Mouse (Mus musculus) midbrain, postnatal 0 days (tissue): ENCODE measurements at regions not wholly inside any gene's neighbourhood (a gene's known extent, or its start where the extent isn't known, plus 50 kb on each side); places are given as distances from the start of the nearest gene placed in this dataset.

Source experiments
- ATAC-seq: fragments of 200-750 bp; cut with Nextera tagmentation; 2 replicates; pipeline ENCODE4 v1.8.0; 2017; ENCODE audit warnings: moderate number of reproducible peaks, mild to moderate bottlenecking, moderate TSS enrichment, moderate library complexity; ENCODE audit not compliant: low FRiP score
- DNase-seq: peaks from one replicate; pipeline ENCODE4 v3.0.0-alpha.2; 2015; ENCODE audit warnings: low spot score
- H3K27ac ChIP-seq: fragments of 300-500 bp; sonication (generic); 2 replicates; pipeline ENCODE4 v1.5.1; 2014; ENCODE audit warnings: low read depth, mild to moderate bottlenecking, low read length, mixed read lengths
- H3K27me3 ChIP-seq: fragments of 300-500 bp; sonication (generic); 2 replicates; pipeline ENCODE4 v1.6.1; 2014; ENCODE audit warnings: low read length, control low read depth, mixed read lengths; ENCODE audit not compliant: insufficient read depth
- H3K36me3 ChIP-seq: fragments of 300-500 bp; sonication (generic); 2 replicates; pipeline ENCODE4 v1.6.1; 2014; ENCODE audit warnings: low read length, control low read depth, mixed read lengths; ENCODE audit not compliant: insufficient read depth
- H3K4me1 ChIP-seq: fragments of 300-500 bp; sonication (generic); 2 replicates; pipeline ENCODE4 v1.6.1; 2014; ENCODE audit warnings: mild to moderate bottlenecking, control low read depth, antibody characterized with exemption, low read length, mixed read lengths; ENCODE audit not compliant: insufficient read depth
- H3K4me2 ChIP-seq: fragments of 300-500 bp; sonication (generic); 2 replicates; pipeline ENCODE4 v1.6.1; 2014; ENCODE audit warnings: low read depth, mild to moderate bottlenecking, low read length, mixed read lengths; ENCODE audit not compliant: poor library complexity, severe bottlenecking
- H3K4me3 ChIP-seq: fragments of 300-500 bp; sonication (generic); 2 replicates; pipeline ENCODE4 v1.5.1; 2014; ENCODE audit warnings: low read depth, mild to moderate bottlenecking, low read length, moderate library complexity
- H3K9ac ChIP-seq: fragments of 300-500 bp; sonication (generic); replicated peaks from 2 replicates; pipeline ENCODE4 v1.6.1; 2014; ENCODE audit warnings: mild to moderate bottlenecking, low read length, moderate library complexity, mixed read lengths; ENCODE audit not compliant: poor library complexity, severe bottlenecking
- H3K9me3 ChIP-seq: fragments of 300-500 bp; sonication (generic); 2 replicates; pipeline ENCODE4 v1.6.1; 2016; ENCODE audit warnings: low read length, control low read depth
- CTCF ChIP-seq: IDR thresholded peaks from 2 replicates; pipeline ENCODE4 v1.5.1; 2016; ENCODE audit warnings: antibody characterized with exemption, mild to moderate bottlenecking
- whole genome bisulfite sequencing: fragments of 180-500 bp; shearing (Covaris S2); extraction: QIAGEN DNeasy Blood & Tissue Kit; methylation state at CpG from one replicate; pipeline ENCODE4 v1.1.7; 2014; 5-methylcytosine and 5-hydroxymethylcytosine counted together

GRCm38 (mm10) chr14:76880851-76881250 lies 155.7 kb upstream of the Ccdc122 start:
- DNase-seq, result no peak
- ATAC-seq, result no peak

GRCm38 (mm10) chr14:76877306-76877705 lies 159.3 kb upstream of the Ccdc122 start:
- no peak overlapping the region for H3K27ac ChIP-seq
- H3K9me3 ChIP-seq, result no peaks in the 10 kb centered on the region
- TF ChIP-seq CTCF, result no peak
- 81% methylated on average over 5 of the region's 5 CpGs for WGBS
- no peak overlapping the region for H3K4me3 ChIP-seq
- H3K9ac ChIP-seq, result no peak overlapping the region
- DNase-seq, result no peak
- H3K36me3 ChIP-seq, result no peaks in the 10 kb centered on the region
- no peak overlapping the region for H3K4me2 ChIP-seq
- H3K4me1 ChIP-seq, result 0 out of 2 replicates have a peak, but pooled peaks cover 7% of the 10 kb centered on the region
- no peaks in the 10 kb centered on the region for H3K27me3 ChIP-seq
- ATAC-seq, result no peak

More at GRCm38 (mm10) chr14:76880851-76881250, 155.7 kb upstream of the Ccdc122 start:
- Histone ChIP-seq H3K4me1 (peaks cover 8% of the 10 kb centered on the region; the same call in 1 of the 2 replicates), H3K9ac (no peak overlapping the region), H3K4me2 (no peak overlapping the region), H3K4me3 (no peak overlapping the region), H3K36me3 (no peaks in the 10 kb centered on the region), H3K27me3 (no peaks in the 10 kb centered on the region), H3K9me3 (no peaks in the 10 kb centered on the region), H3K27ac (no peak overlapping the region)
- 87% methylated on average over 3 of the region's 3 CpGs for WGBS
- no peak for TF ChIP-seq CTCF

GRCm38 (mm10) chr14:76876015-76876414 lies 160.6 kb upstream of the Ccdc122 start:
- ATAC-seq (no peak), DNase-seq (peak; percentile 63)
- H3K27ac ChIP-seq, result no peak overlapping the region
- H3K4me1 ChIP-seq, result 0 out of 2 replicates have a peak, but pooled peaks cover 6% of the 10 kb centered on the region
- WGBS, result 49% methylated on average over 7 of the region's 7 CpGs
- no peaks in the 10 kb centered on the region for H3K36me3 ChIP-seq
- H3K27me3 ChIP-seq, result no peaks in the 10 kb centered on the region
- no peak overlapping the region for H3K9ac ChIP-seq
- H3K4me3 ChIP-seq, result no peak overlapping the region
- TF ChIP-seq CTCF, result peak; percentile 94
- H3K4me2 ChIP-seq, result no peak overlapping the region
- no peaks in the 10 kb centered on the region for H3K9me3 ChIP-seq

- DNase-seq, result no peak
- H3K9me3 ChIP-seq, result no peaks in the 10 kb centered on the region
- no peak overlapping the region for H3K4me3 ChIP-seq
- H3K4me1 ChIP-seq, result 0 out of 2 replicates have a peak, but pooled peaks cover 6% of the 10 kb centered on the region
- peak overlapping the region; percentile 33 for H3K27ac ChIP-seq
- H3K9ac ChIP-seq, result no peak overlapping the region
- ATAC-seq, result no peak
- no peaks in the 10 kb centered on the region for H3K36me3 ChIP-seq
- no peak for TF ChIP-seq CTCF
- 40% methylated on average over 8 of the region's 8 CpGs for WGBS
- no peaks in the 10 kb centered on the region for H3K27me3 ChIP-seq
- no peak overlapping the region for H3K4me2 ChIP-seq
Observed at GRCm38 (mm10) chr14:76875266-76875900, 161.2 kb upstream of the Ccdc122 start.

- Histone ChIP-seq H3K27me3 (no peaks in the 10 kb centered on the region), H3K9ac (no peak overlapping the region; the same call in 1 of the 2 replicates)
Observed at GRCm38 (mm10) chr14:76874542-76875265, 161.9 kb upstream of the Ccdc122 start.

GRCm38 (mm10) chr14:76873684-76874083 lies 162.9 kb upstream of the Ccdc122 start:
- Histone ChIP-seq H3K4me2 (no peak overlapping the region), H3K4me1 (0 out of 2 replicates have a peak, but pooled peaks cover 6% of the 10 kb centered on the region), H3K27me3 (no peaks in the 10 kb centered on the region), H3K9me3 (no peaks in the 10 kb centered on the region), H3K4me3 (no peak overlapping the region), H3K27ac (no peak overlapping the region), H3K9ac (no peak overlapping the region), H3K36me3 (no peaks in the 10 kb centered on the region)
- TF ChIP-seq CTCF, result no peak
- WGBS, result 70% methylated on average over 5 of the region's 5 CpGs
- no peak for ATAC-seq
- DNase-seq, result no peak

More at GRCm38 (mm10) chr14:76874542-76875265, 161.9 kb upstream of the Ccdc122 start:
- Histone ChIP-seq H3K27ac (peak overlapping the region; percentile 33), H3K36me3 (no peaks in the 10 kb centered on the region), H3K9me3 (no peaks in the 10 kb centered on the region), H3K4me3 (no peak overlapping the region), H3K4me1 (0 out of 2 replicates have a peak, but pooled peaks cover 6% of the 10 kb centered on the region), H3K4me2 (no peak overlapping the region)
- DNase-seq (peak; percentile 41), ATAC-seq (0 out of 2 replicates have a peak, but pooled peaks have one; percentile 31)
- WGBS, result 22% methylated on average over 8 of the region's 8 CpGs
- no peak for TF ChIP-seq CTCF
